Mouse (Mus musculus) ES-CJ7 (cell line): ENCODE measurements at regions not wholly inside any gene's neighbourhood (a gene's known extent, or its start where the extent isn't known, plus 50 kb on each side); places are given as distances from the start of the nearest gene placed in this dataset.

Experiments
- DNase-seq: peaks from one replicate; pipeline ENCODE4 v3.0.0; 2011; ENCODE audit warnings: low read depth, low spot score

GRCm38 (mm10) chr3:143947079-143947937 is 257.7 kb downstream of the Lmo4 start:
- no peak for DNase-seq

GRCm38 (mm10) chr3:143939068-143939709 is 265.8 kb downstream of the Lmo4 start:
- DNase-seq, result no peak

GRCm38 (mm10) chr3:143925322-143925721 is 279.7 kb downstream of the Lmo4 start:
- peak; percentile 7 for DNase-seq

- DNase-seq, result no peak
Measured at GRCm38 (mm10) chr3:143919744-143920143, 285.3 kb downstream of the Lmo4 start.

GRCm38 (mm10) chr3:143914341-143915217 is 290.4 kb downstream of the Lmo4 start:
- no peak for DNase-seq

- DNase-seq, result no peak
Measured at GRCm38 (mm10) chr3:143913044-143913574, 291.9 kb downstream of the Lmo4 start.

GRCm38 (mm10) chr3:143912433-143912832 is 292.6 kb downstream of the Lmo4 start:
- DNase-seq, result no peak

GRCm38 (mm10) chr3:143909341-143909740 is 295.7 kb downstream of the Lmo4 start:
- DNase-seq, result no peak

- DNase-seq, result no peak
Measured at GRCm38 (mm10) chr3:143903421-143903820, 301.6 kb downstream of the Lmo4 start.

- no peak for DNase-seq
Measured at GRCm38 (mm10) chr3:143880813-143881212, 324.2 kb downstream of the Lmo4 start.

- no peak for DNase-seq
Measured at GRCm38 (mm10) chr3:143873876-143874275, 331.1 kb downstream of the Lmo4 start.

- no peak for DNase-seq
Measured at GRCm38 (mm10) chr3:143866521-143866920, 338.5 kb downstream of the Lmo4 start.

- no peak for DNase-seq
Measured at GRCm38 (mm10) chr3:143865626-143866025, 339.4 kb downstream of the Lmo4 start.

- no peak for DNase-seq
Measured at GRCm38 (mm10) chr3:143864490-143864889, 340.5 kb downstream of the Lmo4 start.

GRCm38 (mm10) chr3:143862531-143862930 is 342.5 kb downstream of the Lmo4 start:
- no peak for DNase-seq

GRCm38 (mm10) chr3:143861866-143862265 is 343.2 kb downstream of the Lmo4 start:
- DNase-seq, result no peak

- DNase-seq, result no peak
Measured at GRCm38 (mm10) chr3:143835611-143836240, 369.3 kb downstream of the Lmo4 start.

- no peak for DNase-seq
Measured at GRCm38 (mm10) chr3:143834725-143835124, 370.3 kb downstream of the Lmo4 start.

GRCm38 (mm10) chr3:143823395-143823777 is 381.6 kb downstream of the Lmo4 start:
- DNase-seq, result no peak

GRCm38 (mm10) chr3:143822564-143823394 is 382.2 kb downstream of the Lmo4 start:
- no peak for DNase-seq
